Mouse (Mus musculus) bone marrow, adult 2 months (tissue): ENCODE measurements around the gene Lrp2.

Experiments
- CTCF ChIP-seq: fragments of 200-500 bp; IDR thresholded peaks from 2 replicates; pipeline ENCODE4 v1.5.1; 2011; ENCODE audit warnings: low read length, control low read depth; ENCODE audit not compliant: control insufficient read depth, insufficient read depth
- POLR2A ChIP-seq: fragments of 200-500 bp; IDR thresholded peaks from 2 replicates; pipeline ENCODE4 v1.6.1; 2011; ENCODE audit warnings: low read depth, mild to moderate bottlenecking, control low read depth, low read length, borderline replicate concordance; ENCODE audit not compliant: control insufficient read depth

DNA sequence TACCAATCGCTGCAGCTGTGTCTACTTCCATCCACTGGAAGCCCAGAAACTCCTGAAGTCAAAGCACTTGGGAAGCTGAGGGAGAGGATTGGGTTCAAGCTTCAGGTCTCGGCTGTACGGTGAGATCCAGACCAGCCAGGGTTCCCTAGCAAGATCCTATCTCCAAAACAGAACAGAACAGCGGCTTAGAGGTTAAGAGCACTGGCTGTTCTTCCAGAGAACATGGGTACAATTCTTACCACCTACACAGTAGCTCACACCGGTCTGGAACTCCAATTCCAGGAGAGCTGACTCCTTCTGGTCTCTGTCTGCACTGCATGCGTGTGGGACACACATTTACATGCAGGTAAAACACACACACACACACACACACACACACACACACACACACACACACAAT is 44.0 kb upstream of the Lrp2 start:
- TF ChIP-seq POLR2A, result no peak
- no peak for TF ChIP-seq CTCF
